Mouse (Mus musculus): ENCODE measurements around the gene Opcml.

- TF ChIP-seq EP300 (IDR thresholded peaks at IDR 0.05; ENCODE audit: low read depth) = no peak
- no peak for TF ChIP-seq CTCF (IDR thresholded peaks at IDR 0.05; ENCODE audit: low read depth)
Measured at GRCm38 (mm10) chr9:28149507-28149906, 358.9 kb downstream of the Opcml start.
